Mouse (Mus musculus): ENCODE measurements around the gene Med26.

DNA sequence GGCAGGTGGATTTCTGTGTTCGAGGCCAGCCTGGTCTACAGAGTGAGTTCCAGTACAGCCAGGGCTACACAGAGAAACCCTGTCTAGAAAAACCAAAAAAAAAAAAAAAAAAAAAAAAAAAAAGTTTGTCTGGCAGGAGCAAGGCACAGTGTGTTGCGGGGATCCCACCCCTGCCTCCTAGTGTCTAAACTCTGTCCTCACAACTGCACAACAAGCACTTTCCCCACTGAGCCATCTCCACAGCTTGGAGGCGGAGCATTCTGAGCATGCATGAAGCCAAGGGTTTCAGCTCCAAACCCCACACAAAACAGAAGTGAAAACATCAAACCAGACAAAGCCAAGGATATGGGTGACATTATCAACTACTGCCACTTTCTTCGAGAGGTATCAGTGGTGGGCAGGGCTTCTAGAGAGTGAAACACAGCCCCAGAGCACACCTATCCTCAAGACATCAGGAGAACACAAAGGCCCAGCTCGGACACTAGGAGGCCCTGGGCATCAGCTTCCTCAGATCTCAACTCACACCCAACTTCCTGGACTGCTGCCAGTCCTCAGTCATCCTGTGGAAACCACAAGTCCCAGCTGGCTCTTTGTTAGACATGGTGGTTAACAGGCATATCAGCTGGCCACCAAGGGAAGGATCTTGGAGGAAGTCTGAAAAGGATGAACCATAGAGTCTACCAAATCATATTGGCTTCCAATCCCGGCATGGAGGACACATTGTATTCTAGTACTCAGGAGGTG lies 62.4 kb downstream of the Med26 start:
- TF ChIP-seq ZNF384 (IDR thresholded peaks at IDR 0.05; ENCODE audit: low read depth, low read length) (0 out of 2 replicates have a peak, but pooled peaks have one; percentile 26), MAFK (IDR thresholded peaks at IDR 0.05; ENCODE audit: insufficient read depth, low read depth, low read length) (no peak), HCFC1 (IDR thresholded peaks at IDR 0.05; ENCODE audit: borderline replicate concordance, insufficient read depth, low read length) (no peak), CHD2 (IDR thresholded peaks at IDR 0.05; ENCODE audit: low read depth, low read length) (no peak), ZC3H11A (IDR thresholded peaks at IDR 0.05; ENCODE audit: borderline replicate concordance, low read depth, low read length) (no peak)
